Mouse (Mus musculus) lung, embryonic 14.5 days (tissue): ENCODE measurements at regions not wholly inside any gene's neighbourhood (a gene's known extent, or its start where the extent isn't known, plus 50 kb on each side); places are given as distances from the start of the nearest gene placed in this dataset.

ENCODE experiments used
- ATAC-seq: fragments of 200-750 bp; cut with Nextera tagmentation; 2 replicates; pipeline ENCODE4 v1.8.0; 2017; ENCODE audit warnings: mild to moderate bottlenecking, moderate TSS enrichment, moderate library complexity; ENCODE audit not compliant: insufficient read depth
- DNase-seq: peaks from one replicate; pipeline ENCODE4 v3.0.0-alpha.2; 2015
- H3K27ac ChIP-seq: fragments of 300-500 bp; sonication (generic); 2 replicates; pipeline ENCODE4 v1.5.1; 2014; ENCODE audit warnings: low read depth, mild to moderate bottlenecking, moderate library complexity
- H3K27me3 ChIP-seq: fragments of 300-500 bp; sonication (generic); 2 replicates; pipeline ENCODE4 v1.6.1; 2014; ENCODE audit warnings: low read length, control low read depth; ENCODE audit not compliant: insufficient read depth
- H3K36me3 ChIP-seq: fragments of 300-500 bp; sonication (generic); 2 replicates; pipeline ENCODE4 v1.6.1; 2014; ENCODE audit warnings: control low read depth; ENCODE audit not compliant: insufficient read depth
- H3K4me1 ChIP-seq: fragments of 300-500 bp; sonication (generic); 2 replicates; pipeline ENCODE4 v1.6.1; 2014; ENCODE audit warnings: antibody characterized with exemption, control low read depth; ENCODE audit not compliant: insufficient read depth
- H3K4me2 ChIP-seq: fragments of 300-500 bp; sonication (generic); 2 replicates; pipeline ENCODE4 v1.6.1; 2014; ENCODE audit warnings: mild to moderate bottlenecking
- H3K4me3 ChIP-seq: fragments of 300-500 bp; sonication (generic); 2 replicates; pipeline ENCODE4 v1.5.1; 2014; ENCODE audit warnings: low read depth, low read length
- H3K9ac ChIP-seq: fragments of 300-500 bp; sonication (generic); 2 replicates; pipeline ENCODE4 v1.6.1; 2014
- H3K9me3 ChIP-seq: fragments of 300-500 bp; sonication (generic); 2 replicates; pipeline ENCODE4 v1.6.1; 2016; ENCODE audit warnings: low read depth, low read length, control low read depth
- CTCF ChIP-seq: IDR thresholded peaks from 2 replicates; pipeline ENCODE4 v1.5.1; 2016; ENCODE audit warnings: antibody characterized with exemption, low read depth
- WGBS: fragments of 180-500 bp; shearing (Covaris S2); extraction: QIAGEN DNeasy Blood & Tissue Kit; methylation state at CpG from one replicate; pipeline ENCODE4 v1.1.7; 2014; 5-methylcytosine and 5-hydroxymethylcytosine counted together

DNA sequence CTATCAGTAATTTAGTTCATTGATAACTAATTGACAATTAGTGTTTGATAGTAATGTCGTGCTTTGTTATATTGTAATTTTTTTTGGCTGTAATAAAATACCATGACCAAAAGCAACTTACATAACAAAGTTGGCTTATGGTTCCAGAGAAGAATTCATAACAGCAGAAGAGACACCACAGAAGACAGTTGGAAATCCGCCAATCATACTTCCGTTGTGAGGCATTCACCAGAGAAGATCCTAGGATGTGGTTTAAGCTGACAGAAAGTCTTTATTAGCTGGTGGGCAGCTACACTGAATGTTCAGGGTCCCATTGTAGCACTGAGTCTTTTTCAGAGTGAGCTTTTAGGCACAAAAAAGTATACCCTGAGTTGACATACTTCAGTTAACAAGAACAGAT, 109.9 kb downstream of the Sec23a start:
- no peaks in the 10 kb centered on the region for H3K9me3 ChIP-seq
- H3K27me3 ChIP-seq = no peaks in the 10 kb centered on the region
- TF ChIP-seq CTCF = no peak
- DNase-seq = peak; percentile 70
- H3K4me2 ChIP-seq = no peak overlapping the region
- H3K27ac ChIP-seq = no peak overlapping the region
- no peak for ATAC-seq
- H3K4me3 ChIP-seq = no peak overlapping the region
- no peak overlapping the region for H3K9ac ChIP-seq
- no peaks in the 10 kb centered on the region for H3K36me3 ChIP-seq
- H3K4me1 ChIP-seq = no peaks in the 10 kb centered on the region
- 70% methylated on average over 3 of the region's 3 CpGs for WGBS

DNA sequence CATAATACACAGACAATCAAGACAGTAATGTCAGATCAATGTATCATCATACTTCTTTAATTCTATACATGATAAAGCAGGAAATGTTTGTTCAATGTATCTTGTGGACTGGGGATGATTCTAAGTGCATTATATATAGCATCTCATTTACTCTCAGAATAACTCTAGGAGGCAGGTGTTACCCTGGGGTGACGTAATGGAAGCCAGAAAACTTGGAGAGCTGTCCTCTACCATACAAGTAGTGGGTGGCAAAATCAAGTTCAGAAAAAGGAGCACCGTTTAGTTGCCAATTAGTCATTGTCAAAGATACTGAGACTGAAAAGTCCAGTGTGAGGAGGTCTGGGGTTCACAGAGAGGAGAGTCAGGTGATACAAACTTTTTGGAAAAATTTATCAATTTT, 136.0 kb downstream of the Sec23a start:
- Histone ChIP-seq H3K27me3 (no peaks in the 10 kb centered on the region), H3K4me1 (no peaks in the 10 kb centered on the region), H3K9me3 (no peaks in the 10 kb centered on the region), H3K4me2 (no peak overlapping the region), H3K27ac (no peak overlapping the region), H3K9ac (no peak overlapping the region), H3K4me3 (no peak overlapping the region), H3K36me3 (no peaks in the 10 kb centered on the region)
- ATAC-seq (no peak), DNase-seq (no peak)
- WGBS = 63% methylated on average over 2 of the region's 2 CpGs
- no peak for TF ChIP-seq CTCF

DNA sequence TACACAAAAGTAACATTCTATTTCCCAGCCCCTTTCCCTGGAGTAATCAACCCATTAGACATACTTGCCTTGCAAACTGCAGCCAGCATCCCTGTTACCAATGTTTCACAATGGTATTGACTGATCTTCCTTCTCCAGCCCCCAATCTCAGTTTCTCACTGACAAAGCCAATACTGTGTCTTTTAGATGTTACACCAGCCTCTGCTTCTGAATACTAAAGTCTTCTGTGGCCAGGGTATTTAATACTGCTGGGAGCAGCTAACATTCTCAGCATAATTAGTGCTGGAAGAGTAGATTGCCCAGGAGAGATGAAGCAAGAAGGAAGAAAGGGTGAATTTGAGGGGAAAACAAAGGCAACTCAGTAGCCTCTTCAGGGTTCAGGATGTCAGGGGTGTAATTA, 139.4 kb downstream of the Sec23a start:
- Histone ChIP-seq H3K4me3 (no peak overlapping the region), H3K36me3 (no peaks in the 10 kb centered on the region), H3K4me2 (no peak overlapping the region), H3K9ac (no peak overlapping the region), H3K27ac (no peak overlapping the region), H3K4me1 (no peaks in the 10 kb centered on the region), H3K27me3 (no peaks in the 10 kb centered on the region), H3K9me3 (no peaks in the 10 kb centered on the region)
- ATAC-seq (no peak), DNase-seq (no peak)
- TF ChIP-seq CTCF = no peak

DNA sequence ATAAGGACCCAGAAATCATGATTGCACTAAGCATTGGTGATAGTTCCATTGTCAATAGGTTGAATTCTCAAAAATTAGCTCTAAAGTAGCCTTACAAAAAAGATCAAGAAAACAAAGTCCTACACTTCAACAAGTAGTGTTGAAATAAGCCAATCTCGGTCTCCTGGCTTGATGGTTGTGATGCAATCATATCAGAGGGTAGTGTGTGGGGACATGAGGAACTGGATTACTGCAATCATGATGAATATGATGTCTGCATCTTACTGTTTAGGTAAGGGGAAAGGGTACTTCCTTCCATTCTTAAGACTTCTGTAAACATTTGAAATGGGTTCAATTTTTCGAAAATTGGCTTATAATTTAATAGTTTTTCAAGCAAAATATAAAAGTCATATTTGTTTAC, 155.3 kb downstream of the Sec23a start:
- ATAC-seq = no peak
- WGBS = 52% methylated on average over 2 of the region's 2 CpGs
- Histone ChIP-seq H3K36me3 (no peaks in the 10 kb centered on the region), H3K4me1 (no peaks in the 10 kb centered on the region), H3K9me3 (no peaks in the 10 kb centered on the region), H3K4me2 (no peak overlapping the region), H3K4me3 (no peak overlapping the region), H3K9ac (no peak overlapping the region), H3K27me3 (no peaks in the 10 kb centered on the region), H3K27ac (no peak overlapping the region)
- TF ChIP-seq CTCF = no peak
- DNase-seq = no peak

DNA sequence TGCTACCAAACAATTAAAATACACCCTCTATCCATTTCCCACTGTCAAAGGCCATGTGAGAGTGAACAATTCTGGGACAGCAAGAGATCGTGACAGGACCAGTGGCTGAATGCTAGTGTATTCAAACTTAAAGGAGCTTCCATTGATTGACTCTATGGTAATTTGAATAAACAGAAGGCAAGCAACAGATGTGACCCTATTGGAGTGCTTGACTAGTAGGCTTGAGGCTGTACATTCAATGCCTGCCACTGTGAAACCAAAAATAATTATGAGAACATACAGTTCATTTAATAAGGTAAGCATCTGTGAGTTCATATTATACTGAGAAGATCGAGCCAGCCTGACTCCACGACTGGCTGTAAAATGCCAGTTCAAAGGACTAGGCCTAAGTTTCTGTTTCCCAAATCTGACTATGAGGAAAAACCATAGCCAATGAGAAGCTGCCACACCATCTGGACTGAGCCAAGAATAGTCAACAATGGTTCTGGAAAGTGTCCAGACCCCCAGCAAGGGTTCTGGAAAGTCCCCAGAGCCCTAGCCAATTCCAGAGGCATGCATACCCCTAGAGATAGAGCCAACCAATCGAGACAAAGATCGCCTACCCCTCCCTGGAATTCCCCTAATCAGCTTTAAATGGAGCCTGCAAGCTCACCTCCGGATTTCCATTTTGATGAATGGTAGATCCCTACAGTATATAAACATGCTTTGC, 160.0 kb downstream of the Sec23a start:
- Histone ChIP-seq H3K4me3 (no peak overlapping the region), H3K4me2 (no peak overlapping the region), H3K9ac (no peak overlapping the region), H3K27me3 (no peaks in the 10 kb centered on the region), H3K36me3 (no peaks in the 10 kb centered on the region), H3K27ac (no peak overlapping the region), H3K4me1 (no peaks in the 10 kb centered on the region), H3K9me3 (no peaks in the 10 kb centered on the region)
- WGBS = 73% methylated on average over 6 of the region's 6 CpGs
- no peak for TF ChIP-seq CTCF
- peak; percentile 22 for DNase-seq
- ATAC-seq = no peak

DNA sequence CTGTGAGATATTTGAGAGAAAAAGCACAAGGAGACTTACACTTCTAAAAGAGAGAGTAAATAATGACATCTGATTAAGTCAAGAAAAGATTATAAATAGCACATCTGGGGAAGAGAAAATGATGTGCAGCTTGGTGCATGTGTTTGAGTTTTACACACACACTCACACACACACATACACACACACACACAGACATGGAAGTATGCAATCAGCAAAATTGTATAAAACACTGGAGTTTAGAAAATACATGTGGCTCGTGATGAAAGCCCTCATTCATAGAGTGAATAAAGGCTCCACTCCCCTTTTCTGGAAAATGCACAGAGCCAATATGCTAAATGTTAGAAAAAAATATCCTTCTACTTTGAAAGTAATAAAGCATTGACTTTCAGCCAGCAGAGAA, 182.2 kb downstream of the Sec23a start:
- no peak overlapping the region for H3K4me3 ChIP-seq
- H3K27me3 ChIP-seq = no peaks in the 10 kb centered on the region
- ATAC-seq = no peak
- 39% methylated on average over 1 of the region's 1 CpGs for WGBS
- no peak overlapping the region for H3K27ac ChIP-seq
- no peak for DNase-seq
- H3K4me2 ChIP-seq = no peak overlapping the region
- no peaks in the 10 kb centered on the region for H3K9me3 ChIP-seq
- no peaks in the 10 kb centered on the region for H3K36me3 ChIP-seq
- no peak for TF ChIP-seq CTCF
- no peak overlapping the region for H3K9ac ChIP-seq
- H3K4me1 ChIP-seq = no peaks in the 10 kb centered on the region

DNA sequence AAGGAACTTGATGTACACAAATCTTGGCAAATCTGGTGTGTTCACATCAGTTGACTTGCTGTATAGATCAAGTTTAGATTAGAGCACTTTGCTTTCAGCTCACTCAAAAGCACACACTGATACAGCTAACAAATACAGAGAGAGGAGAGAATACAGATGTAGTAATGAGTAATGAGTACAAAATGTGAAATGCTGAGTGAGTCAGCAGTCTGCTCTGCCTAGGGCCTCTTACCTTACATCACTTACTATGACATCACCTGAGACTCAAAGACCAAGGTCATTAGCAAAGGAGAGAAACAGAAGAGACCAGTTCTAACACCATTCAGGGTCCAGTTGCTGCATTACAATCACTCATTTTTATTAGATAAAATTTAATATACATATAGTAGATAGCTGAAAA, 184.0 kb downstream of the Sec23a start:
- Histone ChIP-seq H3K36me3 (no peaks in the 10 kb centered on the region), H3K4me1 (no peaks in the 10 kb centered on the region), H3K27ac (no peak overlapping the region), H3K4me3 (no peak overlapping the region), H3K27me3 (no peaks in the 10 kb centered on the region), H3K4me2 (no peak overlapping the region), H3K9ac (no peak overlapping the region), H3K9me3 (no peaks in the 10 kb centered on the region)
- no peak for ATAC-seq
- no peak for DNase-seq
- TF ChIP-seq CTCF = no peak
